Mouse (Mus musculus) embryonic fibroblast, embryonic 13.5 days (primary cell): ENCODE data around the gene Cdh24. TPM values are rescaled to one million over a fixed set of nuclear protein-coding genes. Genes with fewer than 3 reads are reported as not detected.
"Not testable (repeated sequence)": the region's sequence is repeated elsewhere in the genome, so short reads cannot be mapped to it uniquely, and the experiment has no call there.

Experiments used
- H3K27ac ChIP-seq: 2 replicates; pipeline ENCODE4 v1.5.1; 2012; ENCODE audit warnings: low read length, control low read depth, inconsistent platforms; ENCODE audit not compliant: insufficient read depth
- H3K4me1 ChIP-seq: 2 replicates; pipeline ENCODE4 v1.6.1; 2011; ENCODE audit warnings: low read length; ENCODE audit not compliant: control insufficient read depth, insufficient read depth
- H3K4me3 ChIP-seq: 2 replicates; pipeline ENCODE4 v1.5.1; 2011; ENCODE audit warnings: mild to moderate bottlenecking, control low read depth, low read length; ENCODE audit not compliant: insufficient read depth
- CTCF ChIP-seq: IDR thresholded peaks from 2 replicates; pipeline ENCODE4 v1.5.1; 2011; ENCODE audit warnings: mild to moderate bottlenecking, control low read depth, low read length, moderate library complexity, borderline replicate concordance; ENCODE audit not compliant: insufficient read depth
- POLR2A ChIP-seq: IDR thresholded peaks from 2 replicates; pipeline ENCODE4 v1.6.1; 2011; ENCODE audit warnings: low read depth, mild to moderate bottlenecking, control low read depth, low read length, moderate library complexity
- polyA plus RNA-seq: library from polyadenylated mRNA; stranded (reverse); fragments of >200 nt; gene quantifications from 2 replicates; pipeline ENCODE4 v1.2.4, GENCODE M21; 2011; ENCODE audit warnings: low read depth; ENCODE audit not compliant: missing spikeins, insufficient read length

Cdh24 gene
- polyA plus RNA-seq, 1 experiment: 5.3 TPM

DNA sequence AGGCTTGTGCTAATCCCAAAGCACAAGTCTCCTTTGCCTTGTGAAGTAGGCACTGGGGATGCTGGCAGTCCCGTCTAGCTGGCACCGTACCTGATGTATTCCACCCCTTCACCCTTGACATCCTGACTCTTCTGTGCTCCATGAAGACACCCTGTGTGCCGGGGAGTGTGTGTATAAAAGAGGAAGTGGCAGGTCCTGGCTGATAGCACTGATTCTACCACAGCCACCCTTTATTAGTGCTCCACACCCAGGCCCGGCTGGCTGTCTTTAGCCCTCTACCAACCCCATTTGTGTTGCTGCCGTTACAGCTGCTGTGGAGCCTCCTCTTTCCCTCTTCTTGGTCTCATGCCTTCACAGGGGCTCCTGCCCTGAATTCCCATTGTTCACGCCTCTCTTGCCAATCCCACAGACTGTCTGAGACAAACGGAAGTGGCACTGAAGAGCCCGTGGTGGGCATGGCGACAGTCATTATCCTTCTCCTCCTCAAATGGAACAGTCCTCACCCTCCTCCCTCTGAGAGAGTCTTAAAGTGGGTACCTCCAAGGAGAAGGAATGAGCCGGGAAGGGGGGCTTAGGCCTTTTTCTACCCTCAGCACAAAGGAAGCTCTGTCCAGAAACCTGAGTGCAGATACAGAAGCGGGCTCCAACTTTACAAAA lies 10.5 kb downstream of the Cdh24 start:
- Histone ChIP-seq H3K4me3 (no peak overlapping the region), H3K27ac (no peak overlapping the region), H3K4me1 (no peaks in the 10 kb centered on the region)
- TF ChIP-seq CTCF: no peak
- TF ChIP-seq POLR2A: no peak

DNA sequence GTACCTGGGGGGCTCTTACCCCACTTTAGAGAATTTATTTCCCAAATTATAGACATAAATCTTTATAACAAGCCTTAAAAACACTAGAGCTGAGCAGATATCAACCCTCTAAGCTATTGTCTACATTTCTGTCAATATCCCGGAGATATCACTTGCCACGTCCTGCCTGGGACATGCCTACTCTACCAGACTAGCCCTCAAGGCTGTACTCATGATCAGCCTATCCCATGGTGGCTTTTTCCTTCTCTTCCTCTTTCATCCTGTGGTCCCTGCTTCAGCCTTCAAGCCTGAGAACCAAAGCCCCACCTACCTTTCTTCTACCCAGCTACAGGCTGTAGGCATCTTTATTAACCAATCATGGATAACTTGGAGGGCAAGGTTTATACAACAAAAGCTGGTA lies 11.4 kb downstream of the Cdh24 start:
- Histone ChIP-seq H3K27ac (no peak overlapping the region), H3K4me1 (no peaks in the 10 kb centered on the region), H3K4me3 (no peak overlapping the region)
- no peak for TF ChIP-seq CTCF
- no peak for TF ChIP-seq POLR2A

DNA sequence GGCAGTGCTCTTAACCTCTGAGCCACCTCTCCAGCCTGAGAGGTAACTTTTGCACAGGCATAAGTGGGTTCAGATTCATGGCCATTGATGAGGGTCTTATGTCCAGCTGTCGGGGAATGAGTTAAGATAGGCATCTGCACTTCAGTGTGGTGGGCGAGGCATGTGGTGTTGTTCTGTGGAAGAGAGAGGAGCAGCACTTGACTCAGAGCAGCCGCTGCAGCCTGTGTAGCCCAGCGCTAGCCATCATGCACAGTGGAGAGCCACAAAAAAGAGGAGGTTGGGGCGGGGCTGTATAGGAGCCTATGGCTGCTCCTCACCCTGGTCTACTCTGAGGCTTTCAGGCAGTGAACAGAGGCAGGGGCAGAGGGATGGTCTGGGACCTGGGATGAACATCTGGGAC lies 13.1 kb downstream of the Cdh24 start:
- TF ChIP-seq CTCF (no peak), POLR2A (no peak)
- Histone ChIP-seq H3K4me3 (no peak overlapping the region), H3K4me1 (no peaks in the 10 kb centered on the region), H3K27ac (no peak overlapping the region)

DNA sequence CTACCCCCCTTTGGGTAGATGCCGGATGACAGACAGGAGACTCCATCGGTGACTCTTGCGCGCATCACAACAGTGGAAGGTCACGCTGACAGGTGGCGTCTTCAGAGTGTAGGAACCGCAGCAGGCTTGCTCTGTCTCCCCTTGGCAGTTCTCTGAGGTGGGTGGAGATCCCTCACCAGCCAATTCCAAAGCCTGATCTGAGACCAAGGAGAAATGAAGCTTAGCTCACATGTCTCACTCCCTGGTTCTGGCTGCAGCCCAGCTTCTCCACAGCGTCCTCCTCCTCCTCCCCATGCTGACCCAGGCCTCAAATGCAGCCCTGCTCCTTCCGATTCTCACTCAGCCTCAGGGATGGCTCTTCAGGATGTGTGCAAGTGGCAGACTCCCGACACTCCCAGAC lies 16.2 kb downstream of the Cdh24 start:
- TF ChIP-seq POLR2A (no peak), CTCF (no peak)
- Histone ChIP-seq H3K4me1 (no peaks in the 10 kb centered on the region), H3K4me3 (no peak overlapping the region)

DNA sequence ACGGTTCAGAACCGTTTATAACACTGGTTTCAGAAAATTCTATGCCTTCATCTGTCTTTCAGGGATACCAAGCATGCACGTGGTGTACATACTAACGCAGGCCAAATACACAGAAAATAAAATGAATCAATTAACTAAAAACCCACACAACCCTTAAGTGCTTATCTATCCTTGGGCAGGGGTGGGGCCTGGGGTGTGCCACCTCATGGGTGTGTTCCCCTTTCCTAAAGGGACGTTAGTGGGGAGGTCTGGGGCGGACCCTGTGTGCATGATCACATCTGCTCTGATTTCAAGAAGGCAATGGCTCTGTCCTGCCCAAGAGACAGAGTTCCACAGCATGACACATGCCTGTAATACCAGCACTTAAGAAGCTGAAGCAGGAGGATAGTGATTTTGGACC lies 17.8 kb downstream of the Cdh24 start:
- Histone ChIP-seq H3K4me3 (no peak overlapping the region), H3K27ac (no peak overlapping the region), H3K4me1 (no peaks in the 10 kb centered on the region)
- no peak for TF ChIP-seq POLR2A
- TF ChIP-seq CTCF: no peak

More for the DNA sequence above, 16.2 kb downstream of the Cdh24 start:
- no peak overlapping the region for H3K27ac ChIP-seq

DNA sequence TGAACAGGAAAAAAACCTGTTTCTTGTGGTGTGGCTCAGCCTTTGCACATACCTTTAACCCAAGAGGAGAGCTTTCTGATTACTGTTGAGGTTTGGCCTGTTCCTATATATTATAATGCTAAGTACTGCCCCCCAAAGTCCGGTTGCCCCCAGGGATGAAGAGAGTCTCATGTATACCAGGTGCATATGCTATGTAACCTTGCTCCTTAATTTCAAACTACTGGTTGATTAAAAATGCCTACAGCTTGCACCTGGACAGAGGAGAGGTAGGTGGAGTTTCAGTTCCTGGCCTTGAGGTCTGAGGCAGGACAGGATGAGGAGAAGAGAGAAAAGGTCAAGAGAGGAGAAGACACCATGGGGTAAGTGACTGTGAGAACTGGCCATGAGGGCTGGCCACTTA lies 20.0 kb downstream of the Cdh24 start, which contains the start of gene Psmb11:
Psmb11 (plus strand) TSS at position 301 of the 400 bp plus-strand sequence.
- Histone ChIP-seq H3K4me1 (no peaks in the 10 kb centered on the region; the same call in 1 of the 2 replicates), H3K4me3 (no peak within 1 kb of the TSS), H3K27ac (no peak within 1 kb of the TSS)
- TF ChIP-seq POLR2A (no peak), CTCF (no peak)

DNA sequence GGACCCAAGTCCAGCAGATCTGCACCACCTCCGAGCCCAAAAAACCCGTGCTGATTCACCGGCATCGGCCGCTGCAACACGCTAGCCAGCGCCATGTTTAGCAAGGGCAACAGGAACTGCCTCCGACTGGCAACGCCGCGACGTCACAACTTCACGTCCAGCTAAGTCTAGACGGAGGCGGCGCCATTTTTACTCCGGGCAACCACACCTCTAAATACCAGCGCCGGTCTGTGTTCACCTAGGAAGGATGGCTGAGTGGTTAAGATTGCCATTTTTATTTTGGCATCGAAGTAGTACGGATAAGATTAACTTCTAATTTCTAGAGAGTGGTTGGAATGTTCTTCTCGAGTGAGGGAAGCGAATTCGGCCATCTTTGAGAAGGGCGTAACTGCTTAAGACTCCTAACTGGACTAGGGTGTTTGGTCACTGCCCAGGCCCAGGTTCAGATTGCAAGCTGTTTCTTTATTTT lies 23.2 kb downstream of the Cdh24 start, which contains the start of gene Psmb5:
Psmb5 (minus strand) TSS at position 126 of the 469 bp plus-strand sequence.
- peaks cover 3% of the 10 kb centered on the region; the same call in 1 of the 2 replicates for H3K4me1 ChIP-seq
- TF ChIP-seq POLR2A (peak; percentile 80), CTCF (no peak)

DNA sequence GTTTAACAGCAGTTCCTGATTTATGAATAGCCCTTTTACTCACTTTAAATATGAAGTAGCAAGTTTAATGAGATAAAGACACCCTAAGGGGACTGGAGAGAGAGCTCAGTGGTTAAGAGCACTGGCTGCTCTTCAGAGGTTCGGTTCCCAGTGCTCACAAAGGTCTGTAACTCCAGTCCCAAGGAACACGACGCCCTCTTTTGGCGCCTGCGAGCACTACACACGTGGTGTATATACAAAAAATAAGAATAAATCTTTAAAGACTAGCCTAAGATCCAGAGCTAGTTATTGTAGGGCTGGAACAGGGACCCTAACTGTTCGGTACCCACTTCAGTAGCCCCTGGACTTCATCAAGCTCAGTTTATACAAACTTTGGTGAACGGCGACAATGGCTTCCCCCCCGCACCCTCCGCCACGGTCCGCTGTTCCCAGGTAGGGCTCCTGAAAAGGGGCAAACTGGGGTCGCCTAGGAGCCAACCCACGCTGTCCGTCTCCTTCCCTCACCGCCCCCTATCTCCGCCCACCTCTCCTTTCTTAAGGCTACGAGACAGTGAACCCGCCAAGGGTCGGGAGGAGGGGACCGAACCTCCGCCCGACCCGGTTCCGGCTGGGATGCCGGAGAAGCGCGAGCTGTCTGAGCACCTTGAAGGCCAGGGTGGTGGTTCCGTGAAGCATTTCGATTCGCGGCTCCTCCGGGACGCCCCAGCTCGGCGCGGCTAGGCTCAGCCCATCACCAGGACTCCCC lies 23.8 kb downstream of the Cdh24 start:
- Histone ChIP-seq H3K4me1 (peaks cover 3% of the 10 kb centered on the region; the same call in 1 of the 2 replicates), H3K27ac (no peak overlapping the region), H3K4me3 (peak overlapping the region; percentile 91)
- TF ChIP-seq POLR2A (no peak), CTCF (no peak)

More for the DNA sequence above, 23.2 kb downstream of the Cdh24 start, which contains the start of gene Psmb5:
- peak within 1 kb of the TSS; percentile 55 for H3K27ac ChIP-seq
- H3K4me3 ChIP-seq: peak within 1 kb of the TSS; percentile 91

DNA sequence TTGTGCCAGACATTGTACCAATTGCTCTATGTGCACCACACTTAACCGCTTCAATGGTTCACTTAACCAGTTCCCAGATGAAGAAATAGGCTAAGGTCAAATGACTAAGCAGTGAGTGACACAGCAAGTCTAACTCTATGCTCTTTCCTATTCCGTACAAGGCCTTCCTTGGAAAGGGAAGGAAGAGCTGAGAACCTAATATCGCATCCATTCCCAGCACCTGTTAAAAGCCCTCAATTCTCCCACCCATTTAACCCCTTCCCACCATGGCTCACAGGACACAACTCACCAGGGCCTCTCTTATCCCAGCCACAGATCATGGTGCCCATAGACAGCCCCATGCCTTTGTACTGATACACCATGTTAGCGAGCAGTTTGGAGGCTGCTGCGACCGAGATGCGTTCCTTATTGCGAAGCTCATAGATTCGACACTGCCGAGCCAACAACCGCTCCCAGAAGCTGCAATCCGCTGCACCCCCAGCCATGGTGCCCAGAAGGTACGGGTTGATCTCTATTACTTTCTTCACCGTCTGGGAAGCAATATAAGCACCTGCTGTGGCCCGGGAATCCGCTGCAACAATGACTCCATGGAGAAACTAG lies 24.8 kb downstream of the Cdh24 start:
- TF ChIP-seq CTCF: no peak
- TF ChIP-seq POLR2A: no peak
- H3K4me3 ChIP-seq: no peak overlapping the region

DNA sequence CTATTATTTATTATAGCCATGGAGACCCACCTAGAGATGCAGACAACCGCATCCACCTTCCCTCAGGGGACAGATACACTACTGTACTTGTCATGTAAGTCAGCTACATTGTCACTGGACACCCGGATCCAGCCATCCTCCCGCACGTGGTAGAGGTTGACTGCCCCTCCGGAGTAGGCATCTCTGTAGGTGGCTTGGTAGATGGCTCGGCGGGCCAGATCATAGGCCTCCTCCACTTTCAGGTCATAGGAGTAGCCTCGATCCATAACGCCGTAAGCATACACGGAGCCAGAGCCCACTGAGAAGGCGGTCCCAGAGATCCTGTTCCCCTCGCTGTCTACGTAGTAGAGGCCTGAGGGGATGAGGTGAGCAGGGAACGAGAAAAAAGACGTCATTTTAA lies 27.0 kb downstream of the Cdh24 start:
- H3K4me3 ChIP-seq, H3K4me1 ChIP-seq, H3K27ac ChIP-seq: not testable (repeated sequence)

More for the DNA sequence above, 24.8 kb downstream of the Cdh24 start:
- Histone ChIP-seq H3K4me1 (peaks cover 3% of the 10 kb centered on the region; the same call in 1 of the 2 replicates), H3K27ac (no peak overlapping the region)
